Mouse (Mus musculus) hindbrain, embryonic 16.5 days (tissue): ENCODE data around the gene Ptrhd1. TPM values are rescaled to one million over a fixed set of nuclear protein-coding genes. Genes with fewer than 3 reads are reported as not detected.
"Not testable (repeated sequence)": the region's sequence is repeated elsewhere in the genome, so short reads cannot be mapped to it uniquely, and the experiment has no call there.

Experiments used
- ATAC-seq: fragments of 200-750 bp; cut with Nextera tagmentation; 2 replicates; pipeline ENCODE4 v1.8.0; 2017; ENCODE audit warnings: moderate TSS enrichment, moderate library complexity
- H3K27ac ChIP-seq: fragments of 300-500 bp; sonication (generic); 2 replicates; pipeline ENCODE4 v1.5.1; 2014; ENCODE audit warnings: low read depth, mild to moderate bottlenecking, control low read depth, low read length, moderate library complexity
- H3K27me3 ChIP-seq: fragments of 300-500 bp; sonication (generic); replicated peaks from 2 replicates; pipeline ENCODE4 v1.6.1; 2014; ENCODE audit warnings: low read length; ENCODE audit not compliant: control insufficient read depth, insufficient read depth
- H3K36me3 ChIP-seq: fragments of 300-500 bp; sonication (generic); 2 replicates; pipeline ENCODE4 v1.6.1; 2014; ENCODE audit warnings: mild to moderate bottlenecking, low read length, moderate library complexity, mixed read lengths; ENCODE audit not compliant: control insufficient read depth, insufficient read depth
- H3K4me1 ChIP-seq: fragments of 300-500 bp; sonication (generic); 2 replicates; pipeline ENCODE4 v1.6.1; 2014; ENCODE audit warnings: low read depth, low read length; ENCODE audit not compliant: control insufficient read depth, insufficient read depth
- H3K4me2 ChIP-seq: fragments of 300-500 bp; sonication (generic); 2 replicates; pipeline ENCODE4 v1.6.1; 2014; ENCODE audit warnings: mild to moderate bottlenecking, low read length, control low read depth, moderate library complexity
- H3K4me3 ChIP-seq: fragments of 300-500 bp; sonication (generic); 2 replicates; pipeline ENCODE4 v1.5.1; 2014; ENCODE audit warnings: mild to moderate bottlenecking, low read length, control low read depth, moderate library complexity
- H3K9ac ChIP-seq: fragments of 300-500 bp; sonication (generic); 2 replicates; pipeline ENCODE4 v1.6.1; 2014; ENCODE audit warnings: low read depth, mild to moderate bottlenecking, control low read depth, low read length, moderate library complexity
- H3K9me3 ChIP-seq: fragments of 300-500 bp; sonication (generic); 2 replicates; pipeline ENCODE4 v1.6.1; 2014; ENCODE audit warnings: mild to moderate bottlenecking, low read length, moderate library complexity; ENCODE audit not compliant: control insufficient read depth
- WGBS: fragments of 180-500 bp; shearing (Covaris S2); extraction: QIAGEN DNeasy Blood & Tissue Kit; methylation state at CpG from one replicate; pipeline ENCODE4 v1.1.7; 2014; 5-methylcytosine and 5-hydroxymethylcytosine counted together
- polyA plus RNA-seq: library from polyadenylated mRNA; unstranded; fragments of >200 nt; fragmentation: Nextera tagmentation; extraction: Ambion mirVana; gene quantifications from 2 replicates; pipeline ENCODE4 v1.2.1, GENCODE M21; 2015

Ptrhd1 gene
- polyA plus RNA-seq, 1 experiment from 2014 or later: 7.4 TPM

DNA sequence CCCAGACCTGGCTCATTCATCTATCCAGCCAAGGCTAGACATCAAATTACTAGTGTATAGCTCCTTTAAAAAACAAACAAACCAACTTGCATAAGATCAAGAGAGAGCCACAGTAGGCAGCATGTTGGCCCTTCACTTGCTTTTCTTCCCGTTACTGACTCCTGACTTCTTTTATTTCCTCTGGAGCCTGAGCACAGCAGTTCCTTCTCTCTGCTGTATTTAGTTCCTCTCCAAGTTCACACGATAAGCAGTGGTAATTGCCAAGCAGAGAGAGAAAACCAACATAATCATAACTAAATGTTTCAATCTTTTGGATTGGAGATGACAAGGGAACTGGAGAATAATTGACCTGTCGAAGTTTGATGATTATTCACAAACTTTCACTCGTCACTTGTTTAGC, 1.1 kb upstream of the Ptrhd1 start:
- Histone ChIP-seq H3K9me3 (no peaks in the 10 kb centered on the region), H3K27ac (no peak overlapping the region), H3K4me3 (no peak overlapping the region), H3K36me3 (peaks cover 5% of the 10 kb centered on the region; the same call in 1 of the 2 replicates), H3K4me2 (peak overlapping the region; percentile 83), H3K27me3 (no peaks in the 10 kb centered on the region), H3K9ac (no peak overlapping the region), H3K4me1 (peaks cover 9% of the 10 kb centered on the region)
- 56% methylated on average over 4 of the region's 4 CpGs for WGBS
- ATAC-seq: no peak

DNA sequence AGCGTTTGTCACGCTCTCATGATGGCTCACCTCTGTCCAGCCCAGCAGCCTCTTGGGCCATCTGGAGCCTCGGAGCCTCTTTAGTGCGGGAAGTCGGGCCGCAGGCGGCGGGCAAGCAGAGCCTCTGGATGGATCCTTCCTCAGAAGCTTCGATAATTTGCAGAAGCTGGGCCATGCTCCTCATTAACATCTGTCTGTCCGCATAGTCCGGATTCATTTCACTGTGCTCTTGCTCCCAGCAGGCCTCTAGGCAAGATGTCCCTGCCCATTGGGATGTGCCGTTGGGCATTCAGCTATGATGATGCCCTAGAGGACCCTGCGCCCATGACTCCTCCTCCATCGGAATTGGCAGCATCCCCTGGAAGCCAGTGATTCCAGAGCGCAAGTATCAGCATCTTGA, 3.7 kb downstream of the Ptrhd1 start:
- H3K9me3 ChIP-seq: no peaks in the 10 kb centered on the region
- no peak overlapping the region for H3K4me2 ChIP-seq
- H3K36me3 ChIP-seq: peaks cover 5% of the 10 kb centered on the region; the same call in 1 of the 2 replicates
- peaks cover 9% of the 10 kb centered on the region for H3K4me1 ChIP-seq
- H3K4me3 ChIP-seq: no peak overlapping the region
- ATAC-seq: no peak
- no peaks in the 10 kb centered on the region for H3K27me3 ChIP-seq
- H3K9ac ChIP-seq: no peak overlapping the region
- 92% methylated on average over 15 of the region's 15 CpGs for WGBS
- no peak overlapping the region for H3K27ac ChIP-seq

- H3K27me3 ChIP-seq, H3K4me3 ChIP-seq, ATAC-seq, H3K9ac ChIP-seq, H3K4me2 ChIP-seq, H3K36me3 ChIP-seq, H3K9me3 ChIP-seq, H3K4me1 ChIP-seq, H3K27ac ChIP-seq: not testable (repeated sequence)
- WGBS: 78% methylated on average over 8 of the region's 8 CpGs
Measured at GRCm38 (mm10) chr12:4240281-4240680, 6.5 kb downstream of the Ptrhd1 start.

DNA sequence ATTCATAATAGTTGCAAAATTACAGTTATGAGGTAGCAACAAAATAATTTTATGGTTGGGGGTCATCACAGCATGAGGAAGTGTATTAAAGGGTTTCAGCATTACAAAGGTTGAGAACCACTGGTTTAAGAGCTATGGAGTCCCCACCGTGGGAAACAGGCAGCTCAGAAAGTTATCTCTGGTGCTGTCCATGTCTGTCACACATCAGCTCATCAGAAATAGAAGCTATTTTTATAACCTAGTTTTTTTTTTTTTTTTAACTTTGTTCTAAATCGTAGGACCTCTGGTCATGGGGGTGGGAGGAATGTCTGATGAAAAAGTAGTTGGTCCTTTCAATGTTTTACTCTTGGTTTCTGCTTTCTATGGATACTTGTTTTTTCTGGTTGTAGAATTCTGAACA, 10.0 kb downstream of the Ptrhd1 start:
- H3K9ac ChIP-seq: no peak overlapping the region

DNA sequence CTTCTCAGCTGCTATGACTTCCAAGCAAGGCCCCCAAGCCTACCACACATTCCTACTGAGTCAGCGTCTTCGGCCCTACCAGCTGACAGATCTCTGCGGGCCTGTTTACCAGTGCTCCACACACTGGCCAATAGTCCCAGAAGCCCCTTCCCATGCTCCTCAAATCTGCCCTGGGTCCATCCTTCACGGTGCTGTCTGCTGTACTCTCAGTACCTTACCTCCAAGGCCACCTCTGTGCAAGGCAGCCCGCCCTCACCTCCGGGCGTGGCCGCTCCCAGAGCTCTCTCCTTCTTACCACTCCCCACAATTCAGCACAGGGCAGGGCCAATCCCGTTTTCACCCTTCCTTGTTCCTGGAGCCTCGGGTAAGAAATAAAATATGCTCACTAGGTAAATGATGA, 11.9 kb downstream of the Ptrhd1 start:
- Histone ChIP-seq H3K9ac (no peak overlapping the region), H3K4me1 (no peaks in the 10 kb centered on the region), H3K27me3 (no peaks in the 10 kb centered on the region), H3K36me3 (peaks cover 5% of the 10 kb centered on the region; the same call in 1 of the 2 replicates), H3K9me3 (no peaks in the 10 kb centered on the region), H3K4me2 (no peak overlapping the region), H3K27ac (no peak overlapping the region), H3K4me3 (no peak overlapping the region)
- 91% methylated on average over 10 of the region's 10 CpGs for WGBS
- ATAC-seq: no peak

More for the DNA sequence above, 10.0 kb downstream of the Ptrhd1 start:
- Histone ChIP-seq H3K4me1 (no peaks in the 10 kb centered on the region), H3K36me3 (peaks cover 2% of the 10 kb centered on the region; the same call in 1 of the 2 replicates), H3K27ac (no peak overlapping the region), H3K9me3 (no peaks in the 10 kb centered on the region), H3K27me3 (no peaks in the 10 kb centered on the region), H3K4me3 (no peak overlapping the region), H3K4me2 (no peak overlapping the region)
- WGBS: 80% methylated on average over 2 of the region's 2 CpGs
- ATAC-seq: no peak

DNA sequence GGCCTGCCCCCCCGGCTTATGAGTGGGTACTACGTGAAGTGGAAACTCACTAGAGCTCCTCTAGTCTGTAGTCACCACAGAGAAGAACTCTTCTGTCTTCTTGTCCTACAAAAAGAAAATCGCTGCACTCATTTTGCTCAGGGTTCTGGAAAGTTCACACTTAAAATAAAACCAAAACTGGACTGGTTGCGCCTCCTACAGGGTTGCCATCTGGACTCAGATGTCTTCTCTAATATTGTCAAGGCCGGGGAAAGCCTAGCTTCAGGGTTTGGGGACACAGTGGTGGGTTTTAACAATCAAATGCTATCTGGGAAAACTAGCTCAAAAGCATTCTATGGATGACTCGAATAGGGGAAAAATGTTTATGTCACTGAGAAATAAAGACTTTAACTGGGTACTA, 16.0 kb downstream of the Ptrhd1 start:
- Histone ChIP-seq H3K27me3 (no peaks in the 10 kb centered on the region), H3K9ac (no peak overlapping the region), H3K4me2 (no peak overlapping the region), H3K4me1 (no peaks in the 10 kb centered on the region), H3K36me3 (peaks cover 17% of the 10 kb centered on the region), H3K9me3 (no peaks in the 10 kb centered on the region), H3K4me3 (no peak overlapping the region), H3K27ac (no peak overlapping the region)
- 84% methylated on average over 6 of the region's 6 CpGs for WGBS
- no peak for ATAC-seq

- no peak for ATAC-seq
- Histone ChIP-seq H3K4me2 (no peak overlapping the region), H3K4me1 (no peaks in the 10 kb centered on the region), H3K4me3 (no peak overlapping the region), H3K36me3 (peaks cover 19% of the 10 kb centered on the region), H3K9ac (no peak overlapping the region), H3K9me3 (no peaks in the 10 kb centered on the region), H3K27me3 (no peaks in the 10 kb centered on the region), H3K27ac (no peak overlapping the region)
- 89% methylated on average over 16 of the region's 16 CpGs for whole genome bisulfite sequencing
Measured at GRCm38 (mm10) chr12:4252742-4253655, 19.2 kb downstream of the Ptrhd1 start.

DNA sequence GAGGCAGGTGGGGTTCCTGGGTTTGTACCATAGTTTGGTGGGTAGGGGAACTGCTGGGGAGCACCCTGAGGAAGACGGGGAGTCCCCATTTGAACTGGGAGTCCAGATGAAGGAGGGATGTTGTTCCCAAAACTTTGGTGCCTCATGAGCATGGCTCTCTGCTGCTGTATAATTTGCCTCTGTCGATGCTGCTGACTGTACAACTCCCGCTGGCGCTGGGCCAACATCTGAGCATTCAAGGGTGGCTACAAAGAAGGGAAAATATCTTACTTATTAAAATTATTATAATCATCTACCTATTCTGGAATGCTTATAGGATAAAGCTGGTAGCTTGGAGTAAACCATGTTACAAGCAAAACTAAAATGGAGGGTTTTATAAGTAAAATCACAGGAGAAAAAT, 33.9 kb downstream of the Ptrhd1 start:
- 95% methylated on average over 4 of the region's 4 CpGs for WGBS
- peaks cover 30% of the 10 kb centered on the region for H3K36me3 ChIP-seq
- ATAC-seq: no peak

GRCm38 (mm10) chr12:4271078-4271477, 37.3 kb downstream of the Ptrhd1 start:
- H3K4me3 ChIP-seq: no peak overlapping the region
- no peaks in the 10 kb centered on the region for H3K27me3 ChIP-seq
- peaks cover 35% of the 10 kb centered on the region for H3K36me3 ChIP-seq
- peaks cover 3% of the 10 kb centered on the region; the same call in 1 of the 2 replicates for H3K9me3 ChIP-seq
- H3K27ac ChIP-seq: no peak overlapping the region
- H3K4me2 ChIP-seq: no peak overlapping the region
- H3K9ac ChIP-seq: no peak overlapping the region
- H3K4me1 ChIP-seq: no peaks in the 10 kb centered on the region
- ATAC-seq: no peak
- WGBS: 86% methylated on average over 6 of the region's 6 CpGs

More for the DNA sequence above, 33.9 kb downstream of the Ptrhd1 start:
- H3K9ac ChIP-seq: no peak overlapping the region
- no peaks in the 10 kb centered on the region for H3K4me1 ChIP-seq
- H3K4me2 ChIP-seq: no peak overlapping the region
- H3K27ac ChIP-seq: no peak overlapping the region
- H3K27me3 ChIP-seq: no peaks in the 10 kb centered on the region
- peaks cover 3% of the 10 kb centered on the region; the same call in 1 of the 2 replicates for H3K9me3 ChIP-seq
- no peak overlapping the region for H3K4me3 ChIP-seq
